Mouse (Mus musculus) B cell, adult 62 days (primary cell): ENCODE results near the gene Adcyap1. TPM values are rescaled to one million over a fixed set of nuclear protein-coding genes. Genes with fewer than 3 reads are reported as not detected.

Experiments
- total RNA-seq: library from RNA; stranded (reverse); gene quantifications from 4 replicates; pipeline ENCODE4 v1.2.4, GENCODE M21; 2023

Gene Adcyap1
- not detected in 4 replicates for total RNA-seq

GRCm38 (mm10) chr17:93198717-93199116 lies at the start of gene Adcyap1:
Gene Adcyap1, plus strand, starts transcription at chr17:93199017.

